Mouse (Mus musculus): ENCODE data around the gene Meis1. TPM values are rescaled to one million over a fixed set of nuclear protein-coding genes. Genes with fewer than 3 reads are reported as not detected.

The Meis1 gene
- total RNA-seq, 2 experiments from 2014 or later = 2.1 to 2.2 TPM

- no peak for DNase-seq (ENCODE audit: low spot score in 2 of 2)
Measured at GRCm38 (mm10) chr11:19014441-19015161, 4.2 kb downstream of the Meis1 start.

- DNase-seq (ENCODE audit: low spot score in 2 of 2) = no peak
Measured at GRCm38 (mm10) chr11:19014113-19014440, 4.7 kb downstream of the Meis1 start.

- DNase-seq (ENCODE audit: low spot score in 2 of 2) = no peak
Measured at GRCm38 (mm10) chr11:19013141-19014112, 5.4 kb downstream of the Meis1 start.

- no peak for DNase-seq (ENCODE audit: low spot score in 2 of 2)
Measured at GRCm38 (mm10) chr11:19012463-19013115, 6.2 kb downstream of the Meis1 start.

- DNase-seq (ENCODE audit: low spot score in 2 of 2) = no peak
Measured at GRCm38 (mm10) chr11:19012001-19012400, 6.8 kb downstream of the Meis1 start.

GRCm38 (mm10) chr11:19011108-19011805, 7.5 kb downstream of the Meis1 start:
- DNase-seq (ENCODE audit: low spot score in 2 of 2) = no peak

- DNase-seq (ENCODE audit: low spot score in 2 of 2) = no peak
Measured at GRCm38 (mm10) chr11:19010396-19010811, 8.4 kb downstream of the Meis1 start.

GRCm38 (mm10) chr11:19009536-19010395, 9.0 kb downstream of the Meis1 start:
- no peak for DNase-seq (ENCODE audit: low spot score in 2 of 2)

GRCm38 (mm10) chr11:19008610-19009384, 10.0 kb downstream of the Meis1 start:
- DNase-seq (ENCODE audit: low spot score in 2 of 2) = no peak

- no peak for DNase-seq (ENCODE audit: low spot score in 2 of 2)
Measured at GRCm38 (mm10) chr11:19007541-19008424, 11.0 kb downstream of the Meis1 start.

GRCm38 (mm10) chr11:19007068-19007467, 11.7 kb downstream of the Meis1 start:
- no peak for DNase-seq (ENCODE audit: low spot score in 2 of 2)

GRCm38 (mm10) chr11:19005913-19006693, 12.7 kb downstream of the Meis1 start:
- no peak for DNase-seq (ENCODE audit: low spot score in 2 of 2)

GRCm38 (mm10) chr11:19005007-19005912, 13.5 kb downstream of the Meis1 start:
- no peak for DNase-seq (ENCODE audit: low spot score in 2 of 2)

- DNase-seq (ENCODE audit: low spot score in 2 of 2) = no peak
Measured at GRCm38 (mm10) chr11:19003066-19003465, 15.7 kb downstream of the Meis1 start.

- no peak for DNase-seq (ENCODE audit: low spot score in 2 of 2)
Measured at GRCm38 (mm10) chr11:18996767-18997166, 22.0 kb downstream of the Meis1 start.

GRCm38 (mm10) chr11:18996289-18996688, 22.5 kb downstream of the Meis1 start:
- no peak for DNase-seq (ENCODE audit: low spot score in 2 of 2)
